In genomic region chr8:80937814-80938650, GRCm38 (mm10) we compare ENCODE assay signal across 10 mouse cellular contexts. TPM values are rescaled to one million over a fixed set of nuclear protein-coding genes. Genes with fewer than 3 reads are reported as not detected.
DNase-seq lines count a peak whose midpoint lies in the region; ATAC-seq lines count a peak whose summit lies in the region.
"Had no signal": no experiment of that assay in that cellular context is flagged by ENCODE, and none has a peak within 500 bp of the region (broad histone marks: within the 10 kb centered on the region; RNA-seq: fewer than 3 reads in every experiment).

No protein-coding gene starts in this region.

- no peak overlapping the region for H3K4me3 ChIP-seq in hindbrain, embryonic 15.5 days
- no peak overlapping the region for H3K4me3 ChIP-seq in hindbrain, embryonic 10.5 days
- no peak overlapping the region for H3K4me3 ChIP-seq in embryonic facial prominence, embryonic 14.5 days (ENCODE audit: low read depth, low read length)
- H3K4me3 ChIP-seq in heart, embryonic 15.5 days = no peak overlapping the region
- no peak overlapping the region for H3K4me3 ChIP-seq in hindbrain, embryonic 16.5 days (ENCODE audit: low read length)
- H3K4me3 ChIP-seq: liver, embryonic 15.5 days; neural tube, embryonic 15.5 days had no signal

- no peak overlapping the region for H3K4me2 ChIP-seq in hindbrain, embryonic 15.5 days
- H3K4me2 ChIP-seq in embryonic facial prominence, embryonic 14.5 days (ENCODE audit: low read depth, low read length) = peak overlapping the region; percentile 36
- peak overlapping the region; percentile 10; the same call in 1 of the 2 replicates for H3K4me2 ChIP-seq in heart, embryonic 15.5 days
- H3K4me2 ChIP-seq in hindbrain, embryonic 16.5 days (ENCODE audit: low read length) = no peak overlapping the region
- H3K4me2 ChIP-seq: liver, embryonic 15.5 days; neural tube, embryonic 15.5 days had no signal

- H3K27me3 ChIP-seq in hindbrain, embryonic 15.5 days = no peaks in the 10 kb centered on the region
- H3K27me3 ChIP-seq in hindbrain, embryonic 10.5 days (ENCODE audit: insufficient read depth, poor library complexity, severe bottlenecking) = no peaks in the 10 kb centered on the region
- no peaks in the 10 kb centered on the region for H3K27me3 ChIP-seq in embryonic facial prominence, embryonic 14.5 days (replicated peaks; ENCODE audit: control insufficient read depth, insufficient read depth, low read length)
- H3K27me3 ChIP-seq in heart, embryonic 15.5 days = no peaks in the 10 kb centered on the region
- H3K27me3 ChIP-seq in hindbrain, embryonic 16.5 days (replicated peaks; ENCODE audit: control insufficient read depth, insufficient read depth, low read length) = no peaks in the 10 kb centered on the region
- H3K27me3 ChIP-seq: liver, embryonic 15.5 days; neural tube, embryonic 15.5 days had no signal

- H3K36me3 ChIP-seq in hindbrain, embryonic 15.5 days = no peaks in the 10 kb centered on the region
- H3K36me3 ChIP-seq in hindbrain, embryonic 10.5 days = no peaks in the 10 kb centered on the region
- H3K36me3 ChIP-seq in embryonic facial prominence, embryonic 14.5 days (ENCODE audit: control insufficient read depth, insufficient read depth, low read length) = no peaks in the 10 kb centered on the region
- H3K36me3 ChIP-seq in heart, embryonic 15.5 days = no peaks in the 10 kb centered on the region
- no peaks in the 10 kb centered on the region for H3K36me3 ChIP-seq in hindbrain, embryonic 16.5 days (ENCODE audit: control insufficient read depth, insufficient read depth, low read length)
- H3K36me3 ChIP-seq: liver, embryonic 15.5 days; neural tube, embryonic 15.5 days had no signal

- no peak for DNase-seq in hindbrain, embryonic 10.5 days (ENCODE audit: low spot score)
- peak; percentile 87 for DNase-seq in embryonic facial prominence, embryonic 14.5 days (ENCODE audit: low spot score)
- peak; percentile 54 for DNase-seq in lung, postnatal 10 days
- DNase-seq in urinary bladder, postnatal 4 days (ENCODE audit: low spot score in 2 of 2) = no peak
- DNase-seq in urinary bladder, postnatal 10 days (ENCODE audit: low spot score) = no peak

- no peaks in the 10 kb centered on the region for H3K9me3 ChIP-seq in hindbrain, embryonic 15.5 days
- no peaks in the 10 kb centered on the region for H3K9me3 ChIP-seq in hindbrain, embryonic 10.5 days
- no peaks in the 10 kb centered on the region for H3K9me3 ChIP-seq in embryonic facial prominence, embryonic 14.5 days (ENCODE audit: control insufficient read depth, low read length)
- H3K9me3 ChIP-seq in heart, embryonic 15.5 days (replicated peaks) = no peaks in the 10 kb centered on the region
- no peaks in the 10 kb centered on the region for H3K9me3 ChIP-seq in hindbrain, embryonic 16.5 days (ENCODE audit: control insufficient read depth, low read length)
- H3K9me3 ChIP-seq: liver, embryonic 15.5 days; neural tube, embryonic 15.5 days had no signal

- no peak overlapping the region for H3K9ac ChIP-seq in hindbrain, embryonic 15.5 days
- H3K9ac ChIP-seq in embryonic facial prominence, embryonic 14.5 days (ENCODE audit: low read depth, low read length) = no peak overlapping the region
- no peak overlapping the region for H3K9ac ChIP-seq in heart, embryonic 15.5 days
- no peak overlapping the region for H3K9ac ChIP-seq in hindbrain, embryonic 16.5 days (ENCODE audit: low read depth, low read length)
- H3K9ac ChIP-seq: liver, embryonic 15.5 days; neural tube, embryonic 15.5 days had no signal

- ATAC-seq in hindbrain, embryonic 15.5 days (ENCODE audit: low FRiP score, low read depth) = no peak
- ATAC-seq in embryonic facial prominence, embryonic 14.5 days (ENCODE audit: low read depth) = peak; percentile 89
- ATAC-seq in heart, embryonic 15.5 days (replicated peaks; ENCODE audit: insufficient number of reproducible peaks, insufficient read depth, low FRiP score, low read depth) = peak; percentile 70
- no peak for ATAC-seq in hindbrain, embryonic 16.5 days

- no peaks in the 10 kb centered on the region for H3K4me1 ChIP-seq in hindbrain, embryonic 15.5 days (replicated peaks)
- H3K4me1 ChIP-seq in hindbrain, embryonic 10.5 days (replicated peaks) = no peaks in the 10 kb centered on the region
- peaks cover 18% of the 10 kb centered on the region for H3K4me1 ChIP-seq in embryonic facial prominence, embryonic 14.5 days (ENCODE audit: control insufficient read depth, insufficient read depth, low read length)
- peaks cover 10% of the 10 kb centered on the region; the same call in 1 of the 2 replicates for H3K4me1 ChIP-seq in heart, embryonic 15.5 days (replicated peaks)
- H3K4me1 ChIP-seq in hindbrain, embryonic 16.5 days (ENCODE audit: control insufficient read depth, insufficient read depth, low read depth, low read length) = no peaks in the 10 kb centered on the region
- H3K4me1 ChIP-seq: liver, embryonic 15.5 days had no signal

- WGBS in hindbrain, embryonic 15.5 days = 62% methylated on average over 15 of the region's 15 CpGs
- 74% methylated on average over 15 of the region's 15 CpGs for WGBS in hindbrain, embryonic 10.5 days
- 30% methylated on average over 15 of the region's 15 CpGs for WGBS in embryonic facial prominence, embryonic 14.5 days
- WGBS in heart, embryonic 15.5 days = 22% methylated on average over 15 of the region's 15 CpGs
- 60% methylated on average over 15 of the region's 15 CpGs for WGBS in hindbrain, embryonic 16.5 days

- H3K27ac ChIP-seq in hindbrain, embryonic 15.5 days (replicated peaks) = 0 out of 2 replicates have a peak overlapping the region, but pooled peaks have one; percentile 3
- no peak overlapping the region for H3K27ac ChIP-seq in hindbrain, embryonic 10.5 days
- H3K27ac ChIP-seq in embryonic facial prominence, embryonic 14.5 days (replicated peaks; ENCODE audit: low read depth, low read length) = peak overlapping the region; percentile 78
- peak overlapping the region; percentile 31 for H3K27ac ChIP-seq in heart, embryonic 15.5 days
- H3K27ac ChIP-seq in hindbrain, embryonic 16.5 days (ENCODE audit: low read depth, low read length) = no peak overlapping the region
- H3K27ac ChIP-seq: liver, embryonic 15.5 days; neural tube, embryonic 15.5 days had no signal

RNA-seq across cellular contexts. Expression of gene Gab1, which starts 57.7 kb away (rescaled TPM):
- 10.9 and 14.0 TPM in 2 replicates for polyA plus RNA-seq in hindbrain, embryonic 15.5 days (2015; fragmentation: Nextera tagmentation; extraction: Ambion mirVana)
- 14.5 and 15.8 TPM in 2 replicates for polyA plus RNA-seq in hindbrain, embryonic 10.5 days (2016; fragmentation: Nextera tagmentation; extraction: Ambion mirVana)
- polyA plus RNA-seq in embryonic facial prominence, embryonic 14.5 days (2014; fragmentation: Nextera tagmentation; extraction: Ambion mirVana) = 30.3 and 34.8 TPM in 2 replicates
- polyA plus RNA-seq in heart, embryonic 15.5 days (2015; fragmentation: Nextera tagmentation; extraction: Ambion mirVana) = 28.4 and 30.6 TPM in 2 replicates
- 9.3 and 13.1 TPM in 2 replicates for polyA plus RNA-seq in hindbrain, embryonic 16.5 days (2015; fragmentation: Nextera tagmentation; extraction: Ambion mirVana)

Comparison
In these comparisons a context has a peak if more than half of its experiments do, and no peak if none do; other contexts are left out.
1. H3K27ac ChIP-seq: peak in hindbrain, embryonic 15.5 days (single experiment), embryonic facial prominence, embryonic 14.5 days (single experiment) and heart, embryonic 15.5 days (single experiment); none in hindbrain, embryonic 10.5 days (single experiment) and hindbrain, embryonic 16.5 days (single experiment).
2. ATAC-seq: peak in embryonic facial prominence, embryonic 14.5 days (single experiment) and heart, embryonic 15.5 days (single experiment); none in hindbrain, embryonic 15.5 days (single experiment) and hindbrain, embryonic 16.5 days (single experiment).
3. H3K4me2 ChIP-seq: peak in embryonic facial prominence, embryonic 14.5 days (single experiment) and heart, embryonic 15.5 days (single experiment); none in hindbrain, embryonic 15.5 days (single experiment) and hindbrain, embryonic 16.5 days (single experiment).
4. DNase-seq: peak in embryonic facial prominence, embryonic 14.5 days (single experiment) and lung, postnatal 10 days (single experiment); none in hindbrain, embryonic 10.5 days (single experiment), urinary bladder, postnatal 4 days (0 of 2) and urinary bladder, postnatal 10 days (single experiment).